Mouse (Mus musculus) forebrain, postnatal 0 days (tissue): ENCODE data around the gene Rnf2. TPM values are rescaled to one million over a fixed set of nuclear protein-coding genes. Genes with fewer than 3 reads are reported as not detected.

Source experiments
- ATAC-seq: fragments of 200-750 bp; cut with Nextera tagmentation; 2 replicates; pipeline ENCODE4 v1.8.0; 2017; ENCODE audit warnings: mild to moderate bottlenecking, moderate library complexity
- DNase-seq: peaks from one replicate; pipeline ENCODE4 v3.0.0-alpha.2; 2015
- H3K27ac ChIP-seq: fragments of 300-500 bp; sonication (generic); 2 replicates; pipeline ENCODE4 v1.5.1; 2014; ENCODE audit warnings: low read depth, mild to moderate bottlenecking, antibody characterized with exemption, low read length, moderate library complexity, mixed read lengths
- H3K27me3 ChIP-seq: fragments of 300-500 bp; sonication (generic); 2 replicates; pipeline ENCODE4 v1.6.1; 2014; ENCODE audit warnings: mild to moderate bottlenecking, low read length, mixed read lengths; ENCODE audit not compliant: insufficient read depth
- H3K36me3 ChIP-seq: fragments of 300-500 bp; sonication (generic); 2 replicates; pipeline ENCODE4 v1.6.1; 2014; ENCODE audit warnings: mild to moderate bottlenecking, moderate library complexity; ENCODE audit not compliant: insufficient read depth
- H3K4me1 ChIP-seq: fragments of 300-500 bp; sonication (generic); 2 replicates; pipeline ENCODE4 v1.6.1; 2014; ENCODE audit warnings: antibody characterized with exemption; ENCODE audit not compliant: insufficient read depth
- H3K4me2 ChIP-seq: fragments of 300-500 bp; sonication (generic); 2 replicates; pipeline ENCODE4 v1.6.1; 2014; ENCODE audit warnings: low read depth, mild to moderate bottlenecking, moderate library complexity
- H3K4me3 ChIP-seq: fragments of 300-500 bp; sonication (generic); 2 replicates; pipeline ENCODE4 v1.5.1; 2014; ENCODE audit warnings: low read depth, low read length, mixed read lengths
- H3K9ac ChIP-seq: fragments of 300-500 bp; sonication (generic); 2 replicates; pipeline ENCODE4 v1.6.1; 2014; ENCODE audit warnings: mild to moderate bottlenecking
- H3K9me3 ChIP-seq: fragments of 300-500 bp; sonication (generic); 2 replicates; pipeline ENCODE4 v1.6.1; 2016; ENCODE audit warnings: low read length
- CTCF ChIP-seq: sonication (generic); IDR thresholded peaks from 2 replicates; pipeline ENCODE4 v1.5.1; 2016; ENCODE audit warnings: antibody characterized with exemption, control low read depth, low read depth
- WGBS: fragments of 180-500 bp; shearing (Covaris S2); extraction: QIAGEN DNeasy Blood & Tissue Kit; methylation state at CpG from one replicate; pipeline ENCODE4 v1.1.7; 2014; 5-methylcytosine and 5-hydroxymethylcytosine counted together
- polyA plus RNA-seq: library from polyadenylated mRNA; unstranded; fragments of >200 nt; fragmentation: Nextera tagmentation; extraction: Ambion mirVana; gene quantifications from 2 replicates; pipeline ENCODE4 v1.2.1, GENCODE M21; 2015
- total RNA-seq: library from RNA; depleted of rRNA; stranded (reverse); fragments of >200 nt; gene quantifications from 2 replicates; pipeline ENCODE4 v1.2.3, GENCODE M21; 2014

The Rnf2 gene
- total and polyA plus RNA-seq, 2 experiments from 2014 or later: 76.6 to 84.2 TPM

GRCm38 (mm10) chr1:151498381-151498780 is 2.4 kb downstream of the Rnf2 start:
- no peak for DNase-seq
- no peak for ATAC-seq
- Histone ChIP-seq H3K36me3 (no peaks in the 10 kb centered on the region), H3K4me3 (no peak overlapping the region), H3K9me3 (no peaks in the 10 kb centered on the region), H3K27me3 (no peaks in the 10 kb centered on the region), H3K9ac (no peak overlapping the region), H3K4me1 (peaks cover 7% of the 10 kb centered on the region), H3K27ac (no peak overlapping the region), H3K4me2 (no peak overlapping the region)
- 0 out of 2 replicates have a peak, but pooled peaks have one; percentile 2 for TF ChIP-seq CTCF
- 62% methylated on average over 3 of the region's 3 CpGs for WGBS

- Histone ChIP-seq H3K4me1 (peaks cover 7% of the 10 kb centered on the region), H3K4me2 (no peak overlapping the region), H3K4me3 (no peak overlapping the region), H3K27ac (no peak overlapping the region), H3K36me3 (no peaks in the 10 kb centered on the region), H3K27me3 (no peaks in the 10 kb centered on the region), H3K9ac (no peak overlapping the region), H3K9me3 (no peaks in the 10 kb centered on the region)
- no peak for TF ChIP-seq CTCF
- no peak for ATAC-seq
- WGBS: 33% methylated on average over 2 of the region's 2 CpGs
- no peak for DNase-seq
Observed at GRCm38 (mm10) chr1:151497942-151498341, 2.8 kb downstream of the Rnf2 start.

DNA sequence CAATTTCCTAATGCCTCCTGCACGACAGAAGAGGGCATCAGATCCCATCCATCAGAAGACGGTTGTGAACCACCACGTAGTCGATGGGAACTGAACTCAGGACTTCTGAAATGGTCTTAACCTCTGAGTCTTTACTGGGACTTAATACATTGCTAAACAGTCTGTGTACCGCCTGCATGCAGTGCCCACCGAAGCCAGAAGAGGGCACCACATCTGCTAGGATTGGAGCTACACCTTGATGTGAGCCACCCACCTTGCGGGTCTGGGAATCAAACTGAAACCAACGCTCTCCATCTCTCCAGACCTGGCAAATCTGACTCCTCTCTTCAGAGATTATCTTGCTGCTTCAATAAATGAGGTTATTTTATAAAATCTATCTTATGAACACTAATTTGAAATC is 3.7 kb downstream of the Rnf2 start:
- 88% methylated on average over 8 of the region's 8 CpGs for WGBS
- no peaks in the 10 kb centered on the region for H3K27me3 ChIP-seq
- no peaks in the 10 kb centered on the region for H3K36me3 ChIP-seq
- DNase-seq: peak; percentile 16
- no peak overlapping the region for H3K4me3 ChIP-seq
- no peaks in the 10 kb centered on the region for H3K9me3 ChIP-seq
- H3K9ac ChIP-seq: no peak overlapping the region
- no peak overlapping the region for H3K4me2 ChIP-seq
- peaks cover 10% of the 10 kb centered on the region for H3K4me1 ChIP-seq
- peak; percentile 65 for TF ChIP-seq CTCF
- H3K27ac ChIP-seq: no peak overlapping the region
- no peak for ATAC-seq

- H3K9ac ChIP-seq: no peak overlapping the region
- no peak overlapping the region for H3K4me2 ChIP-seq
- DNase-seq (no peak), ATAC-seq (no peak)
- H3K27me3 ChIP-seq: no peaks in the 10 kb centered on the region
- no peak overlapping the region for H3K4me3 ChIP-seq
- no peaks in the 10 kb centered on the region for H3K9me3 ChIP-seq
- no peak overlapping the region for H3K27ac ChIP-seq
- H3K36me3 ChIP-seq: no peaks in the 10 kb centered on the region
- 89% methylated on average over 2 of the region's 2 CpGs for WGBS
- peaks cover 10% of the 10 kb centered on the region for H3K4me1 ChIP-seq
- TF ChIP-seq CTCF: no peak
Observed at GRCm38 (mm10) chr1:151495635-151496285, 5.0 kb downstream of the Rnf2 start.

DNA sequence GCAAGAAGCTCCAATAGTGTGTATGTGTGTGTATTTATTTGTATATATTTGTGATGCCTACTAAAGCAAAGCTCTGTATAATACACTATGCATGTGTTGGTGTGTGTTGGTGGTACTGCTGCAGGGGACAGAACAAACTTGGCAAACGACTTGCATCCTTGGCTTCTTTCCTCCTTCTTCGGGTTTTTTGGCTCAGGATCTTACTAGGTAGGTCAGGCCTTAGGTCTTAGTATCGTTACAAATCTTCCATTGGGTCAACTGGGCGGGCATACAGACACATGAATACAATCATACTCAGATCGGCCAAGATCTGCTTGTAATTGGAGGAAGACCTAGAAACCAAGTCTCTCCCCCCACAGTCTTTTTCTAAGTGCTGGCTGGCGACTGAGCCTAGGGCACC is 6.0 kb downstream of the Rnf2 start:
- no peak overlapping the region for H3K27ac ChIP-seq
- no peak overlapping the region for H3K4me2 ChIP-seq
- TF ChIP-seq CTCF: no peak
- H3K36me3 ChIP-seq: no peaks in the 10 kb centered on the region
- H3K4me3 ChIP-seq: no peak overlapping the region
- ATAC-seq (no peak), DNase-seq (no peak)
- H3K27me3 ChIP-seq: no peaks in the 10 kb centered on the region
- WGBS: 37% methylated on average over 6 of the region's 6 CpGs
- H3K9ac ChIP-seq: no peak overlapping the region
- no peaks in the 10 kb centered on the region for H3K9me3 ChIP-seq
- peaks cover 10% of the 10 kb centered on the region for H3K4me1 ChIP-seq

DNA sequence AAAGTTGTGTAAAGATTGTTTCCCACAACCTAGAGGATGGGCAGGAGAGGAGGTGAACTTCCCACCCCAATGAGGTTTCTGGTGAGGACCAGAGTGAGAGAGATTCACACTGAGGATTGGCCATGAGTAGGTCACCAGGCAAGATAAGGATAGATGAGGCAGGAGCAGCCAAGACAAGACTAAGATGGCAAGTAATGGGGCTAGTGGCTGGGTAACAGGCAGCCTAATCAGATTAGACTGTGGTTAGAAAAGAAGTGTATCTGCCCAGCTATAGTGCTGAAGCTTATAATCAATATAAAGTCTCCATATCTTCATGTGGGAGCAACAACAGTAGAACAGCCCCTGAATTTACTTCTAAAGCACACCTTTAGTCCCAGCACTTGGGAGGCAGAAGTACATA is 6.9 kb downstream of the Rnf2 start:
- peaks cover 8% of the 10 kb centered on the region; the same call in 1 of the 2 replicates for H3K4me1 ChIP-seq
- H3K9me3 ChIP-seq: no peaks in the 10 kb centered on the region
- no peak for ATAC-seq
- no peak overlapping the region for H3K9ac ChIP-seq
- no peak overlapping the region for H3K27ac ChIP-seq
- no peak for DNase-seq
- no peaks in the 10 kb centered on the region for H3K27me3 ChIP-seq
- no peak for TF ChIP-seq CTCF
- H3K4me3 ChIP-seq: no peak overlapping the region
- H3K4me2 ChIP-seq: no peak overlapping the region
- H3K36me3 ChIP-seq: no peaks in the 10 kb centered on the region

- 0 out of 2 replicates have a peak, but pooled peaks cover 2% of the 10 kb centered on the region for H3K4me1 ChIP-seq
- no peak for ATAC-seq
- H3K4me3 ChIP-seq: no peak overlapping the region
- WGBS: 42% methylated on average over 1 of the region's 1 CpGs
- H3K9ac ChIP-seq: no peak overlapping the region
- no peaks in the 10 kb centered on the region for H3K27me3 ChIP-seq
- H3K27ac ChIP-seq: no peak overlapping the region
- H3K9me3 ChIP-seq: no peaks in the 10 kb centered on the region
- no peaks in the 10 kb centered on the region for H3K36me3 ChIP-seq
- peak; percentile 59 for TF ChIP-seq CTCF
- peak; percentile 24 for DNase-seq
- no peak overlapping the region for H3K4me2 ChIP-seq
Observed at GRCm38 (mm10) chr1:151492419-151492818, 8.3 kb downstream of the Rnf2 start.
